Mouse (Mus musculus) neutrophil, adult 59 days (primary cell): ENCODE results near the gene Mgll. TPM values are rescaled to one million over a fixed set of nuclear protein-coding genes. Genes with fewer than 3 reads are reported as not detected.

ENCODE experiments used
- total RNA-seq, 2 experiments: library from RNA; stranded (reverse); gene quantifications; 1 replicate in 1 of 2; 2 replicates in 1 of 2; pipeline ENCODE4 v1.2.4; 2023

Mgll gene
- 10 to 100 TPM; 52.7 to 71.2 TPM for total RNA-seq

GRCm38 (mm10) chr6:88724313-88725195 is at the start of gene Mgll:
Gene Mgll (plus strand): TSS chr6:88724412.

GRCm38 (mm10) chr6:88841781-88842689 is 117.8 kb downstream of the Mgll start, which contains the start of gene Abtb1:
Gene Abtb1 (minus strand): TSS chr6:88841984.

GRCm38 (mm10) chr6:88874868-88875508 is 150.8 kb downstream of the Mgll start, which contains the start of gene Podxl2:
Gene Podxl2 (minus strand): TSS chr6:88875044.

Other genes starting within 250 kb of the Mgll start
- gene Sec61a1, start 205.5 kb upstream of the Mgll start, total RNA-seq, result 100 to 1,000 TPM; 158 to 159 TPM
- gene Kbtbd12, start 86.5 kb upstream of the Mgll start, total RNA-seq, result not detected
- gene Abtb1, start 117.6 kb downstream of the Mgll start, total RNA-seq, result 100 to 1,000 TPM; 270 to 296 TPM
- under 1 TPM in 1 of 2 experiments, not detected in 1; 0.24 TPM for gene Podxl2, start 150.6 kb downstream of the Mgll start, total RNA-seq
- gene Mcm2, start 174.4 kb downstream of the Mgll start, total RNA-seq, result 10 to 100 TPM; 61.9 to 74.3 TPM
- 10 to 100 TPM; 37.2 to 55.6 TPM for gene Tpra1, start 177.8 kb downstream of the Mgll start, total RNA-seq